Mouse (Mus musculus): ENCODE data around the gene St3gal4.

St3gal4 gene

GRCm38 (mm10) chr9:35105438-35105837, 13.6 kb downstream of the St3gal4 start:
- no peak for DNase-seq

GRCm38 (mm10) chr9:35104711-35105110, 14.4 kb downstream of the St3gal4 start:
- DNase-seq = no peak

- no peak for DNase-seq
Observed at GRCm38 (mm10) chr9:35098762-35099161, 20.3 kb downstream of the St3gal4 start.

GRCm38 (mm10) chr9:35097901-35098300, 21.2 kb downstream of the St3gal4 start:
- no peak for DNase-seq

- no peak for DNase-seq
Observed at GRCm38 (mm10) chr9:35095726-35096125, 23.3 kb downstream of the St3gal4 start.

GRCm38 (mm10) chr9:35093350-35093749, 25.7 kb downstream of the St3gal4 start:
- no peak for DNase-seq

GRCm38 (mm10) chr9:35092904-35093303, 26.2 kb downstream of the St3gal4 start:
- no peak for DNase-seq

- peak; percentile 48 for DNase-seq
Observed at GRCm38 (mm10) chr9:35061446-35061845, 57.6 kb downstream of the St3gal4 start.

- peak; percentile 1 for DNase-seq
Observed at GRCm38 (mm10) chr9:35059881-35060280, 59.2 kb downstream of the St3gal4 start.

- DNase-seq = peak; percentile 59
Observed at GRCm38 (mm10) chr9:35058596-35059354, 60.3 kb downstream of the St3gal4 start.

- peak; percentile 1 for DNase-seq
Observed at GRCm38 (mm10) chr9:35058186-35058585, 60.9 kb downstream of the St3gal4 start.

- peak; percentile 0 for DNase-seq
Observed at GRCm38 (mm10) chr9:35057631-35058030, 61.4 kb downstream of the St3gal4 start.

GRCm38 (mm10) chr9:35056611-35057010, 62.5 kb downstream of the St3gal4 start:
- DNase-seq = no peak

- peak; percentile 1 for DNase-seq
Observed at GRCm38 (mm10) chr9:35055528-35056330, 63.3 kb downstream of the St3gal4 start.

- peak; percentile 2 for DNase-seq
Observed at GRCm38 (mm10) chr9:35053669-35054068, 65.4 kb downstream of the St3gal4 start.

- DNase-seq = peak; percentile 1
Observed at GRCm38 (mm10) chr9:35053081-35053480, 66.0 kb downstream of the St3gal4 start.

- DNase-seq = peak; percentile 1
Observed at GRCm38 (mm10) chr9:35052671-35053070, 66.4 kb downstream of the St3gal4 start.

GRCm38 (mm10) chr9:35051666-35052065, 67.4 kb downstream of the St3gal4 start:
- DNase-seq = peak; percentile 6

- DNase-seq = peak; percentile 0
Observed at GRCm38 (mm10) chr9:35050701-35051454, 68.2 kb downstream of the St3gal4 start.

- no peak for DNase-seq
Observed at GRCm38 (mm10) chr9:35049891-35050527, 69.1 kb downstream of the St3gal4 start.

- peak; percentile 0 for DNase-seq
Observed at GRCm38 (mm10) chr9:35048449-35048848, 70.6 kb downstream of the St3gal4 start.

GRCm38 (mm10) chr9:35045756-35046155, 73.3 kb downstream of the St3gal4 start:
- DNase-seq = peak; percentile 11

Measured in cerebellum, adult 9-11 months (tissue).